Mouse (Mus musculus) heart, embryonic 13.5 days (tissue): ENCODE measurements around the gene Hils1. TPM values are rescaled to one million over a fixed set of nuclear protein-coding genes. Genes with fewer than 3 reads are reported as not detected.

Experiments
- ATAC-seq: fragments of 200-750 bp; cut with Nextera tagmentation; 2 replicates; pipeline ENCODE4 v1.8.0; 2017; ENCODE audit warnings: moderate TSS enrichment; ENCODE audit not compliant: insufficient number of reproducible peaks, low FRiP score, low TSS enrichment; ENCODE audit errors: extremely low read depth
- H3K27ac ChIP-seq: fragments of 300-500 bp; sonication (generic); replicated peaks from 2 replicates; pipeline ENCODE4 v1.5.1; 2015; ENCODE audit warnings: moderate library complexity, mild to moderate bottlenecking, inconsistent platforms
- H3K27me3 ChIP-seq: fragments of 300-500 bp; sonication (generic); replicated peaks from 2 replicates; pipeline ENCODE4 v1.6.1; 2015; ENCODE audit warnings: mild to moderate bottlenecking, inconsistent platforms
- H3K36me3 ChIP-seq: fragments of 300-500 bp; sonication (generic); 2 replicates; pipeline ENCODE4 v1.6.1; 2015; ENCODE audit warnings: mild to moderate bottlenecking, inconsistent platforms
- H3K4me1 ChIP-seq: fragments of 300-500 bp; sonication (generic); 2 replicates; pipeline ENCODE4 v1.6.1; 2015; ENCODE audit warnings: inconsistent platforms
- H3K4me2 ChIP-seq: fragments of 300-500 bp; sonication (generic); 2 replicates; pipeline ENCODE4 v1.6.1; 2015; ENCODE audit warnings: inconsistent platforms, mild to moderate bottlenecking, moderate library complexity
- H3K4me3 ChIP-seq: fragments of 300-500 bp; sonication (generic); 2 replicates; pipeline ENCODE4 v1.5.1; 2015; ENCODE audit warnings: moderate library complexity, mild to moderate bottlenecking, inconsistent platforms
- H3K9ac ChIP-seq: fragments of 300-500 bp; sonication (generic); 2 replicates; pipeline ENCODE4 v1.6.1; 2015; ENCODE audit warnings: inconsistent platforms, mild to moderate bottlenecking, moderate library complexity
- H3K9me3 ChIP-seq: fragments of 300-500 bp; sonication (generic); 2 replicates; pipeline ENCODE4 v1.6.1; 2016; ENCODE audit warnings: inconsistent platforms
- WGBS: fragments of 180-500 bp; shearing (Covaris S2); methylation state at CpG from one replicate; pipeline ENCODE4 v1.1.7; 2015; ENCODE audit warnings: mixed read lengths; 5-methylcytosine and 5-hydroxymethylcytosine counted together
- polyA plus RNA-seq: library from polyadenylated mRNA; unstranded; fragments of >200 nt; fragmentation: Nextera tagmentation; extraction: Ambion mirVana; gene quantifications from 2 replicates; pipeline ENCODE4 v1.2.1, GENCODE M21; 2015

The Hils1 gene
- polyA plus RNA-seq, 1 experiment from 2014 or later, result not detected

GRCm38 (mm10) chr11:94936851-94937295, 30.5 kb upstream of the Hils1 start:
- H3K36me3 ChIP-seq, result peaks cover 25% of the 10 kb centered on the region
- peak; percentile 44; the same call in 1 of the 2 replicates for ATAC-seq
- H3K9ac ChIP-seq, result peak overlapping the region; percentile 87
- no peaks in the 10 kb centered on the region for H3K9me3 ChIP-seq
- peak overlapping the region; percentile 85 for H3K4me2 ChIP-seq
- peaks cover 75% of the 10 kb centered on the region for H3K27me3 ChIP-seq
- WGBS, result under 1% methylated on average over 17 of the region's 17 CpGs
- H3K4me3 ChIP-seq, result peak overlapping the region; percentile 63
- peaks cover 62% of the 10 kb centered on the region for H3K4me1 ChIP-seq
- H3K27ac ChIP-seq, result peak overlapping the region; percentile 86

GRCm38 (mm10) chr11:94937335-94937781, 30.0 kb upstream of the Hils1 start:
- Histone ChIP-seq H3K9ac (peak overlapping the region; percentile 87), H3K9me3 (no peaks in the 10 kb centered on the region), H3K4me2 (peak overlapping the region; percentile 85), H3K36me3 (peaks cover 30% of the 10 kb centered on the region), H3K27me3 (peaks cover 78% of the 10 kb centered on the region), H3K4me1 (peaks cover 67% of the 10 kb centered on the region), H3K27ac (peak overlapping the region; percentile 86), H3K4me3 (peak overlapping the region; percentile 63)
- WGBS, result under 1% methylated on average over 18 of the region's 18 CpGs
- ATAC-seq, result no peak; the same call in 1 of the 2 replicates

- Histone ChIP-seq H3K27ac (peak overlapping the region; percentile 86), H3K9ac (peak overlapping the region; percentile 87), H3K27me3 (peaks cover 81% of the 10 kb centered on the region), H3K4me2 (peak overlapping the region; percentile 85), H3K4me3 (peak overlapping the region; percentile 63), H3K9me3 (no peaks in the 10 kb centered on the region), H3K36me3 (peaks cover 34% of the 10 kb centered on the region), H3K4me1 (peaks cover 68% of the 10 kb centered on the region)
- 3% methylated on average over 15 of the region's 15 CpGs for WGBS
- ATAC-seq, result no peak
These were observed 29.6 kb upstream of the Hils1 start for GRCm38 (mm10) chr11:94937787-94938186.

- Histone ChIP-seq H3K36me3 (peaks cover 38% of the 10 kb centered on the region), H3K9ac (peak overlapping the region; percentile 87), H3K27ac (peak overlapping the region; percentile 86), H3K9me3 (no peaks in the 10 kb centered on the region), H3K4me1 (peaks cover 63% of the 10 kb centered on the region), H3K4me3 (peak overlapping the region; percentile 63), H3K4me2 (peak overlapping the region; percentile 85), H3K27me3 (peaks cover 86% of the 10 kb centered on the region)
- WGBS, result 24% methylated on average over 9 of the region's 9 CpGs
- ATAC-seq, result no peak
These were observed 29.1 kb upstream of the Hils1 start for GRCm38 (mm10) chr11:94938296-94938695.

- H3K4me3 ChIP-seq, result peak overlapping the region; percentile 63
- H3K27ac ChIP-seq, result peak overlapping the region; percentile 86
- peak overlapping the region; percentile 87 for H3K9ac ChIP-seq
- no peak for ATAC-seq
- peaks cover 55% of the 10 kb centered on the region for H3K4me1 ChIP-seq
- H3K36me3 ChIP-seq, result peaks cover 48% of the 10 kb centered on the region
- 11% methylated on average over 4 of the region's 4 CpGs for WGBS
- H3K4me2 ChIP-seq, result peak overlapping the region; percentile 85
- peaks cover 88% of the 10 kb centered on the region for H3K27me3 ChIP-seq
- no peaks in the 10 kb centered on the region for H3K9me3 ChIP-seq
These were observed 28.1 kb upstream of the Hils1 start for GRCm38 (mm10) chr11:94939280-94939679.

- Histone ChIP-seq H3K27me3 (peaks cover 86% of the 10 kb centered on the region), H3K4me1 (peaks cover 44% of the 10 kb centered on the region), H3K36me3 (peaks cover 66% of the 10 kb centered on the region), H3K4me2 (peak overlapping the region; percentile 85; the same call in 1 of the 2 replicates), H3K9ac (peak overlapping the region; percentile 87), H3K27ac (peak overlapping the region; percentile 86), H3K9me3 (no peaks in the 10 kb centered on the region), H3K4me3 (no peak overlapping the region; the same call in 1 of the 2 replicates)
- 33% methylated on average over 9 of the region's 9 CpGs for WGBS
- no peak for ATAC-seq
These were observed 26.3 kb upstream of the Hils1 start for GRCm38 (mm10) chr11:94941121-94941520.

GRCm38 (mm10) chr11:94941776-94942175, 25.6 kb upstream of the Hils1 start:
- peaks cover 40% of the 10 kb centered on the region for H3K4me1 ChIP-seq
- H3K27ac ChIP-seq, result peak overlapping the region; percentile 86
- peaks cover 84% of the 10 kb centered on the region for H3K27me3 ChIP-seq
- no peaks in the 10 kb centered on the region for H3K9me3 ChIP-seq
- no peak overlapping the region for H3K4me3 ChIP-seq
- WGBS, result 69% methylated on average over 8 of the region's 8 CpGs
- H3K4me2 ChIP-seq, result peak overlapping the region; percentile 10; the same call in 1 of the 2 replicates
- peaks cover 71% of the 10 kb centered on the region for H3K36me3 ChIP-seq
- peak overlapping the region; percentile 29; the same call in 1 of the 2 replicates for H3K9ac ChIP-seq
- no peak for ATAC-seq

- Histone ChIP-seq H3K27ac (peak overlapping the region; percentile 86), H3K36me3 (peaks cover 78% of the 10 kb centered on the region), H3K9me3 (no peaks in the 10 kb centered on the region), H3K9ac (peak overlapping the region; percentile 29), H3K4me1 (peaks cover 37% of the 10 kb centered on the region), H3K4me3 (no peak overlapping the region), H3K27me3 (peaks cover 90% of the 10 kb centered on the region), H3K4me2 (peak overlapping the region; percentile 10)
- 44% methylated on average over 13 of the region's 13 CpGs for WGBS
- ATAC-seq, result no peak
These were observed 24.9 kb upstream of the Hils1 start for GRCm38 (mm10) chr11:94942282-94943023.

- Histone ChIP-seq H3K9ac (peak overlapping the region; percentile 25), H3K4me2 (no peak overlapping the region), H3K27me3 (peaks cover 86% of the 10 kb centered on the region), H3K4me3 (no peak overlapping the region), H3K9me3 (no peaks in the 10 kb centered on the region), H3K36me3 (peaks cover 84% of the 10 kb centered on the region), H3K27ac (peak overlapping the region; percentile 86), H3K4me1 (peaks cover 31% of the 10 kb centered on the region)
- ATAC-seq, result no peak
- 67% methylated on average over 15 of the region's 15 CpGs for WGBS
These were observed 24.3 kb upstream of the Hils1 start for GRCm38 (mm10) chr11:94943054-94943453.

GRCm38 (mm10) chr11:94944295-94944694, 23.1 kb upstream of the Hils1 start:
- WGBS, result 21% methylated on average over 8 of the region's 8 CpGs
- peaks cover 24% of the 10 kb centered on the region for H3K4me1 ChIP-seq
- H3K4me2 ChIP-seq, result no peak overlapping the region
- H3K36me3 ChIP-seq, result peaks cover 97% of the 10 kb centered on the region
- no peak overlapping the region for H3K4me3 ChIP-seq
- peak overlapping the region; percentile 86 for H3K27ac ChIP-seq
- H3K9me3 ChIP-seq, result no peaks in the 10 kb centered on the region
- H3K27me3 ChIP-seq, result peaks cover 75% of the 10 kb centered on the region
- 0 out of 2 replicates have a peak overlapping the region, but pooled peaks have one; percentile 26 for H3K9ac ChIP-seq
- no peak for ATAC-seq

- Histone ChIP-seq H3K27me3 (peaks cover 66% of the 10 kb centered on the region), H3K9ac (no peak overlapping the region), H3K9me3 (no peaks in the 10 kb centered on the region), H3K4me2 (no peak overlapping the region), H3K36me3 (peaks cover 98% of the 10 kb centered on the region), H3K27ac (peak overlapping the region; percentile 86), H3K4me1 (peaks cover 21% of the 10 kb centered on the region), H3K4me3 (no peak overlapping the region)
- 81% methylated on average over 12 of the region's 12 CpGs for WGBS
- no peak for ATAC-seq
These were observed 22.2 kb upstream of the Hils1 start for GRCm38 (mm10) chr11:94945236-94945635.
